In genomic region chr6:122288263-122288662, GRCm38 (mm10) we compare ENCODE assay signal across 19 mouse cellular contexts. TPM values are rescaled to one million over a fixed set of nuclear protein-coding genes. Genes with fewer than 3 reads are reported as not detected.
DNase-seq lines count a peak whose midpoint lies in the region; ATAC-seq and TF ChIP-seq lines count a peak whose summit lies in the region.
"Had no signal": no experiment of that assay in that cellular context is flagged by ENCODE, and none has a peak within 500 bp of the region (broad histone marks: within the 10 kb centered on the region; RNA-seq: fewer than 3 reads in every experiment).

No protein-coding gene starts in this region.

- no peak overlapping the region for H3K4me3 ChIP-seq in layer of hippocampus, adult 2 months
- H3K4me3 ChIP-seq in G1E (ENCODE audit: low read depth, low read length) = no peak overlapping the region
- H3K4me3 ChIP-seq: embryonic facial prominence, embryonic 10.5 days; heart, embryonic 12.5 days; liver, embryonic 13.5 days; midbrain, embryonic 15.5 days had no signal

- H3K4me1 ChIP-seq in G1E (ENCODE audit: insufficient read depth, low read depth, low read length) = peaks cover 39% of the 10 kb centered on the region
- H3K4me1 ChIP-seq: embryonic facial prominence, embryonic 10.5 days; heart, embryonic 12.5 days; liver, embryonic 13.5 days; midbrain, embryonic 15.5 days had no signal

- H3K36me3 ChIP-seq in G1E (replicated peaks) = no peaks in the 10 kb centered on the region
- H3K36me3 ChIP-seq: embryonic facial prominence, embryonic 10.5 days; heart, embryonic 12.5 days; liver, embryonic 13.5 days; midbrain, embryonic 15.5 days had no signal

- peak; percentile 38; the same call in 1 of the 2 replicates for ATAC-seq in G1E (ENCODE audit: extremely low read depth, insufficient number of reproducible peaks, low FRiP score, poor library complexity, severe bottlenecking)
- ATAC-seq: midbrain, embryonic 15.5 days had no signal

- no peaks in the 10 kb centered on the region for H3K9me3 ChIP-seq in G1E (replicated peaks)
- H3K9me3 ChIP-seq: embryonic facial prominence, embryonic 10.5 days; heart, embryonic 12.5 days; liver, embryonic 13.5 days; midbrain, embryonic 15.5 days had no signal

- peak; percentile 41 to 57 for DNase-seq in cerebellum, postnatal 10 days
- DNase-seq in cerebellum, adult 8-10 months = no peak
- DNase-seq in layer of hippocampus, adult 2 months (ENCODE audit: low spot score in 2 of 2) = no peak
- DNase-seq in layer of hippocampus, adult 9-10 months (ENCODE audit: low spot score) = no peak
- no peak for DNase-seq in G1E (ENCODE audit: low spot score)
- peak; percentile 70 for DNase-seq in induced T-regulatory cell, adult 2 months (ENCODE audit: low read depth)
- DNase-seq in embryo, embryonic 10.5 days (ENCODE audit: low spot score) = no peak
- DNase-seq in kidney, postnatal 36 days = no peak
- DNase-seq: adrenal gland, postnatal 25 days; gastrocnemius, postnatal 25 days; kidney, postnatal 10 days; liver, embryonic 13.5 days; lung, postnatal 4 days had no signal

- H3K27me3 ChIP-seq in G1E (ENCODE audit: insufficient read depth, low read length) = no peaks in the 10 kb centered on the region
- H3K27me3 ChIP-seq: heart, embryonic 12.5 days; liver, embryonic 13.5 days; midbrain, embryonic 15.5 days had no signal

- TF ChIP-seq CTCF in layer of hippocampus, adult 2 months (conservative IDR thresholded peaks at IDR 0.05) = peak; percentile 73
- TF ChIP-seq CTCF in G1E (IDR thresholded peaks at IDR 0.05; ENCODE audit: low read depth, low read length) = peak; percentile 20; the same call in 1 of the 2 replicates

- H3K27ac ChIP-seq in layer of hippocampus, adult 2 months = no peak overlapping the region
- H3K27ac ChIP-seq: embryonic facial prominence, embryonic 10.5 days; liver, embryonic 13.5 days; midbrain, embryonic 15.5 days had no signal

RNA-seq across cellular contexts. Expression of gene Klrg1, which starts 5.6 kb away (rescaled TPM):
- total RNA-seq in layer of hippocampus, adult 2 months (2021) = under 1 TPM; 0.33 to 0.91 TPM
- total RNA-seq in G1E (2014; fragmentation: Nextera tagmentation) (2.1 and 3.8 TPM in 2 replicates), G1E (2017) (0.70 and 0.93 TPM in 2 replicates)
- polyA plus RNA-seq in G1E (2012) = 0.03 TPM in 1 of 2 replicates, not detected in the other
- total RNA-seq: adrenal gland, postnatal 25 days; gastrocnemius, postnatal 25 days; hematopoietic stem cell, adult 5-6 weeks had no signal
- polyA plus RNA-seq: C2C12; embryonic facial prominence, embryonic 10.5 days; heart, embryonic 12.5 days; intestine, embryonic 14.5 days; liver, embryonic 13.5 days had no signal

RNA-seq across cellular contexts. Expression of gene M6pr, which starts 20.3 kb away (rescaled TPM):
- total RNA-seq in layer of hippocampus, adult 2 months (2021) = 10 to 100 TPM; 75.9 to 78.9 TPM
- total RNA-seq in G1E (2014; fragmentation: Nextera tagmentation) = 174 and 190 TPM in 2 replicates
- 521 and 552 TPM in 2 replicates for total RNA-seq in G1E (2017)
- 23.0 and 27.4 TPM in 2 replicates for polyA plus RNA-seq in G1E (2012)

RNA-seq across cellular contexts. Expression of gene Phc1, which starts 52.1 kb away (rescaled TPM):
- 10 to 100 TPM; 63.7 to 71.1 TPM for total RNA-seq in layer of hippocampus, adult 2 months (2021)
- total RNA-seq in G1E (2014; fragmentation: Nextera tagmentation) = 78.0 and 96.6 TPM in 2 replicates
- total RNA-seq in G1E (2017) = 13.5 and 15.4 TPM in 2 replicates
- polyA plus RNA-seq in G1E (2012) = 24.0 and 86.6 TPM in 2 replicates

Comparison
In these comparisons a context has a peak if more than half of its experiments do, and no peak if none do; other contexts are left out.
1. DNase-seq: peak in cerebellum, postnatal 10 days (2 of 2) and induced T-regulatory cell, adult 2 months (single experiment); none in cerebellum, adult 8-10 months (single experiment), layer of hippocampus, adult 2 months (0 of 2), layer of hippocampus, adult 9-10 months (single experiment), G1E (single experiment), embryo, embryonic 10.5 days (single experiment) and kidney, postnatal 36 days (0 of 2).